Comparison of ENCODE assay signal across 8 mouse cellular contexts in the genomic region with DNA sequence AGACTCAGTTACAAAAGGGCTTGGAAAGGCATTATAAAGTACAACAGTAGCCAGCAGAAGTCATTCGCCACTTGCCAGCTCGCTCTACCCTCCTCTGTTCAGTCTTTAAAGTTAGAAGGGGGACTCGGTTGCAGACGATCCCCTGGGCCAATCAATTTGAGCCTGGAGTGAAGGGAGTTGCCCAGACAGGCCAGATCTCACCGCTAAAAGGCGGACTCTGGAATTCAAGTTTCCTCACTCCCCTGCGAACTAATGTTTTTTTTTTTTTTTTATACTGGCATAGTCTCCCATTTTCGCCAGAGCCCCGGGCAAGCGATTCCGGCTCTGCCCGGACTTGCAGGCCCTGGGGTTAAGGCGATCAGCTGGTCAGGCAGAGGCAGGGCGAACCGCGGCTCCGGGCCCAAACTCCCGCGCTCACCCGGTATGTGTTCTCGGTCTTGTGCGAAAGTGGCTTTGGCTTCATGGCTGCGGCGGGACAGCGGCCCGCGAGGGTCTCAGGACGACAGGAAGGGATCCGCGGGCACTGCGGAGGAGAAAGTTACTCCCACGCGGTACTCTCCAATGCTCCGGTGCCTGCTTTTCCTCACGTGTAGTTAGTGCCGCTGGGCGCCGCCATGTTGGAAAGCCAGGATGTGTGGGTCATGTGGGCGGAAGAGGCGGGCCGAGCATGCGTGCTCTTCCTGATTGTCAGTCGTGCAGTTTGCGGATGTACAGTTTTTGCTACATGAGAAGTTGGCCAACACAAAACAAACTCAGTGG. TPM values are rescaled to one million over a fixed set of nuclear protein-coding genes. Genes with fewer than 3 reads are reported as not detected.
DNase-seq lines count a peak whose midpoint lies in the region; ATAC-seq lines count a peak whose summit lies in the region.

A gene (minus strand): TSS at position 617 of the 759 bp plus-strand sequence.

- H3K27ac ChIP-seq in hindbrain, embryonic 11.5 days (ENCODE audit: low read depth, low read length), result no peak within 1 kb of the TSS

- H3K4me1 ChIP-seq in hindbrain, embryonic 11.5 days (replicated peaks; ENCODE audit: control insufficient read depth, insufficient read depth, low read length), result no peaks in the 10 kb centered on the region

- WGBS in hindbrain, embryonic 11.5 days, result under 1% methylated on average over 44 of the region's 44 CpGs

- no peaks in the 10 kb centered on the region for H3K27me3 ChIP-seq in hindbrain, embryonic 11.5 days (ENCODE audit: control insufficient read depth, insufficient read depth, low read length)

- H3K9ac ChIP-seq in hindbrain, embryonic 11.5 days (ENCODE audit: low read depth, low read length), result peak within 1 kb of the TSS; percentile 59

- H3K36me3 ChIP-seq in hindbrain, embryonic 11.5 days (ENCODE audit: control insufficient read depth, insufficient read depth, low read length), result no peaks in the 10 kb centered on the region

- H3K4me2 ChIP-seq in hindbrain, embryonic 11.5 days (replicated peaks; ENCODE audit: low read depth, low read length), result peak within 1 kb of the TSS; percentile 74

- DNase-seq in MN1 (ENCODE audit: low spot score), result peak; percentile 87
- DNase-seq in cerebellum, adult 9-10 months, result peak; percentile 75
- DNase-seq in frontal cortex, adult 2 months (ENCODE audit: extremely low spot score in 1 of 2, low spot score in 1 of 2), result peak; percentile 75 to 85
- peak; percentile 90 for DNase-seq in hindbrain, embryonic 11.5 days (ENCODE audit: low spot score)
- DNase-seq in layer of hippocampus, postnatal 10 days (ENCODE audit: low spot score in 2 of 2), result peak; percentile 76 to 82
- DNase-seq in lung, postnatal 10 days, result peak; percentile 88
- DNase-seq in ovary, postnatal 36 days (ENCODE audit: low spot score), result peak; percentile 80
- peak; percentile 74 for DNase-seq in thymus, postnatal 25 days

- peak; percentile 99 for ATAC-seq in hindbrain, embryonic 11.5 days (ENCODE audit: low FRiP score)

- peak within 1 kb of the TSS; percentile 71 for H3K4me3 ChIP-seq in hindbrain, embryonic 11.5 days (ENCODE audit: low read depth, low read length)

- no peaks in the 10 kb centered on the region for H3K9me3 ChIP-seq in hindbrain, embryonic 11.5 days (ENCODE audit: control insufficient read depth, low read length)

RNA-seq across cellular contexts. Expression of the gene that starts here (rescaled TPM):
- 17.2 and 20.7 TPM in 2 replicates for polyA plus RNA-seq in frontal cortex, adult 2 months (2012; rRNA removed)
- polyA plus RNA-seq in hindbrain, embryonic 11.5 days (2014; fragmentation: Nextera tagmentation; extraction: Ambion mirVana), result 17.3 and 21.4 TPM in 2 replicates
- total RNA-seq in layer of hippocampus, postnatal 10 days (2021), result 10 to 100 TPM; 21.1 to 22.8 TPM
